Mouse (Mus musculus): ENCODE data around the gene Qser1.
"Not testable (repeated sequence)": the region's sequence is repeated elsewhere in the genome, so short reads cannot be mapped to it uniquely, and the experiment has no call there.

Qser1 gene

DNA sequence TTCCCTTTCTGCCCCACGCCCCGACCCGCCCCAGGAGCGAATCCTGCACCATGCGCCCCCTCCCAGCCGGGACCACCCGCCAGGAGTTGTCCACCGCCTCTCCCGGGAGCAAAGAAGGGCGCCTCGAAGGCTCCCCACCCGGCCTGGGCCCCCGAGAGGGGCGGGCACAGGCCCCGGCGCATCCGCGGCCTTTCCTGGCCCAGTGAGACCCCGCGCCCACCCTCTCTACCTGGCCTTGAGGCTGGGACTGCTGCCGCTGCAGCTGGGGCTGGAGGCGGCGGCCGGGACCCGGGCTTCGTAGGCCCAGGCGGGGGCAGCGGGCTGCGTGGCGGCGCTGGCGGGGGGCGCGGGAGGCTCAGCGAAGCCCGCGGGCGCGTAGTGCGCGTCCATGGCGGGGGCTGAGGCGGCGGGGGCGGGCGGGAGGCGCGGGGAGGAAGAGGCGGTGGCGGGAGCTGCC is at the start of gene Qser1:
Gene Qser1 (minus strand): TSS at position 390 of the 457 bp plus-strand sequence.
- DNase-seq (ENCODE audit: extremely low spot score, low read depth, low spot score): no peak

DNA sequence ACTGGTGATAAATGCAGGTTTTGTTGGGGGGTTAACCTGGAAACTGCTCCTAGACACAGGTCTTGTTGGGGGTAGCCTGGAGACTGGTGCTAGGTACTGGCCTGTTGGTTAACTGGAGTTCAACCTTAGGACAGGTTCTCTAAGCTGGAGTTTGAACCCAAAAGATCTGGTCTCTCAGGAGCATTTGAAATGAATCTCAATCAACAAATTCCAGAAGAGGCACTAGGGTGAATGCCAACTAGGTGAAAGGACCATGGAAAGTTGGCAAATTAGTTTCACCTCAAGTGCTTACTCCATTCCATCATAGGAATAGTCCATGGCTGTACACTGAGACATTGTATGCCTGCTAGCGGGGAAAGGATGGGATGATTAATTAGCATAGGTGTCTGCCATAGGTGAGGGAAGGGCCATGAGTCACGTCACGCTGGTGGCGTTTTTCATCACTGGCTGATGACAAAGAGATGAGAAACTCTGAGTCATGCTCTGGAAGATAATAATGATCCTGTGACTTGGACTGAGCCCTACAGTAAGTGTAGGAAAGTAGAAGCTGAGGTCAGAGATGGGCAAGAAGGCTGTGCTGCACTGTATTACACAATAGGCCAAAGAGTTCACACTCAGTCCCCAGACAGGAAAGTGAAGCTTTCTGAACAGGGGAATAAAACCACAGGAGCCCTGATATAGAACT is 47.8 kb upstream of the Qser1 start:
- no peak for DNase-seq (ENCODE audit: extremely low spot score, low read depth, low spot score)

DNA sequence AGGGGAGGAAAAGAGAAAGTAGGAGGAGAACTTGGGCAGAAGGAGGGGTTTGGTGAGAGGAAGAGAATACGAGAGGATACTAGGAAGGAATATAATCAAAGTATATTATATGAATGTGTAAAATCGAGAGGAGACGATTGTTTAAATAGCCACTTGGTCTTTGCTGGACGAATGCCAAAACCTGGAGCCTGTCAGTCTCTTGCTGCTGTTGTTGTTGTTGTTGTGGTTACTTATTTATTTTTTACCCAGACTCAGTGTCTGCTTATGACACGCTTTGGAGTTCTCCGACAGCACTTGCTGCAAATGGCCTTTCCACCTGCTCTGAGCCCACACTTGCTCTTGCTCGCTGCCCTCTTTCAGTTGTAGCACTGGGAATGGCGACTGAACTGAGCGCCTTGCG is 43.9 kb upstream of the Qser1 start:
- DNase-seq (ENCODE audit: extremely low spot score, low read depth, low spot score): no peak

DNA sequence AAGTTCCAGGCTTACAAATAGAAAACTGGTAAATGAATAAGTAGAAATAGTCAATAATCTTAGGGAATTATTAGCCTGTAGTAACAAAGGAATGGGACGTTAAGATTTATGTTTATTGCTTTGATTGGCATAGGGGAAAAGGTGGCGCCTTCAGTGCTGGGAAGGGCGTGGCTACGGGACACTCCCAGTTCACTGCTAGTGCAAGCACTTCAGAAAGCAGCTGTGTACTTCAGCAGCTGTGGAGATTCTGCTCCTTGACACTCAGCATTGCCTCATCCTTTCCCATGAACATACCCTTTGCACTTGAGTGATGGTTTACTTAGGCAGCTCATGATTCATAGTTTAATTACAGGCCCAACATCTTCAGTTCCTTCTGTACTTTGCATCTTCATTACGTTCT is 42.5 kb upstream of the Qser1 start:
- no peak for DNase-seq (ENCODE audit: extremely low spot score, low read depth, low spot score)

DNA sequence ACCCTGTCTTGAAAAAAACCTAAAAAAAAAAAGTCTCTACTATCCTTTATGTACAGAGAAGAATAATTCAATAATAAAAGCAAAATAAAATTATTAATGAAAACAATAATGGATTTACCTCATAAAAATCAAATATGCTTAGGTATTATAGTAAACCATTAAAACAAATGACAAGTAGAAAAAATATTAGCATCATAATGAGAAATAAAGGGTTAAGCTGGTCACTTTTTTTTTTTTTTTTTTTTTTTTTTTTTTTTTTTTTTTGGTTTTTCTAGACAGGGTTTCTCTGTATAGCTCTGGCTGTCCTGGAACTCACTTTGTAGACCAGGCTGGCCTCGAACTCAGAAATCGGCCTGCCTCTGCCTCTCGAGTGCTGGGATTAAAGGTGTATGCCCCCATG is 41.5 kb upstream of the Qser1 start:
- DNase-seq (ENCODE audit: extremely low spot score, low read depth, low spot score): not testable (repeated sequence)

DNA sequence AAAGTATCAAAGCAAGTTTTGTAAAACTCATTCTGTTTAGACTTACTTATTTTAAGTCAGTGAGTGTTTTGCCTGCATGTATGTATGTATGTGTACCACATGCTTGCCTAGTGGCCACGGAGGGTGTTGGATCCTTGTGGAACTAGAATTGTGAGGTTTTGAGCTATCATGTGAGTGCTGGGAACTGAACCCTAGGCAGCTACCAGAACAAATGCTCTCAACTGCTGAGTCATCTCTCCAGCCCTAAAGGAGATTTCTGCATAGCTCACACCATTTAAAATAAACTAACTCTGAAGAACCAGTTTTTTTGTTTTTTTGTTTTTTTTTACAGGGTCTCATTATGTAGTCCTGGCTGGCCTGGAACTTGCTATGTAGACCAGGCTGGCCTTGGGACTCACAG is 39.7 kb upstream of the Qser1 start:
- no peak for DNase-seq (ENCODE audit: extremely low spot score, low read depth, low spot score)

DNA sequence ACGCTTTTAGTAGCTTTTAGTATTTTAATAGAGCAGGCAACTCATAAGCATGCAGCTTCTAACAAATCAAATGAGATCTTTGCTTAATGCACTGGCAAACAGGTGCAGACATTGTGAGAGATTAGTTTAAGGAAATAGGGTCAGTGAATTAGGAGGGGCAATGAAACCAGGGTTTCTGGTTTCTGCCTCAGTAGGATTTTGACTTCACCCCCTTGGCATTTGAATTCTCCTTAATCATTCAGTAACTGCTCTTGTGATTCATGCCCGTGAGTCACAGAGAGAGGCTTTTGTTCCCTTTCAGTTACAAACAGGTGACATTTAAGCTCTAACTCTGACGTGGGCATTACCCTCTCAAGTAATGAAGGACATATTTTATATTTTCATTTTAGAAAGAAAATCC is 39.2 kb upstream of the Qser1 start:
- DNase-seq (ENCODE audit: extremely low spot score, low read depth, low spot score): no peak

DNA sequence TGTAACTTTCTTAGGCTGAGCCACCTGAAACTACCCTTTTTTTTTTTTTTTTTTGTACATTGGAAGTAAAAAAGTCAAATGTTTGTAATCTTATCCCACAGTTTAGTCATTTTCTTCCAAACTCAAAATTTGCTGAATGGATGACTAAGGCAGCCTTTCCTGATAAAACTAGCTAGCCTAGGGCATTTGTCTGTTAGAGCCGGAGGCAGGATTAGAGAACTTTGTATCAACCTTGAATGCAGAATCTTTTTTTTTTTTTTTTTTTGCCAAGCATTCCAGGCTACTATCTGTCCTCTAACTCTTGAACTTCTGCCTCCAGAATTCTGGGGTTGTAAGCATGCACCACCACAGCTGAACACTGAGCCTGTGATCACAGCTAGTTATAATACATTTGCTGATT is 38.3 kb upstream of the Qser1 start:
- DNase-seq (ENCODE audit: extremely low spot score, low read depth, low spot score): no peak

DNA sequence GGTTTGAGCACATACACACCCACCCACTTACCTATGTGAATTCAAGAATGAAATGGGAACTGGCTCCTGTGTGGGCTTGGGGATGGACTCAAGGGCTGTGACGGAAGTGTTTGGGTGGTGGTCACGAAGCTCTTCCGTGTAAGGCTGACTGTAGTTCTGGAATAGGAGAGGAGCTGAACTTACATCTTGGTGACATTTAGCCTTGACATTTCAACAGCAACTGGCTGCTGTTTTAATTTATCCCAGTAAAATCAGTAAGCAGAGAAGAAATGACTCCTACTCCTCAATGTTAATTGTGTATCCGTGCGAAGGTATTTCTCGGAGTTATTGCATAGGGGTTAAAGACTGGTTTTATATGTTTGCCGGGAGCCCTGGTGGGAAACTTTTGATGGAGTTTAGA is 36.0 kb upstream of the Qser1 start:
- no peak for DNase-seq (ENCODE audit: extremely low spot score, low read depth, low spot score)

DNA sequence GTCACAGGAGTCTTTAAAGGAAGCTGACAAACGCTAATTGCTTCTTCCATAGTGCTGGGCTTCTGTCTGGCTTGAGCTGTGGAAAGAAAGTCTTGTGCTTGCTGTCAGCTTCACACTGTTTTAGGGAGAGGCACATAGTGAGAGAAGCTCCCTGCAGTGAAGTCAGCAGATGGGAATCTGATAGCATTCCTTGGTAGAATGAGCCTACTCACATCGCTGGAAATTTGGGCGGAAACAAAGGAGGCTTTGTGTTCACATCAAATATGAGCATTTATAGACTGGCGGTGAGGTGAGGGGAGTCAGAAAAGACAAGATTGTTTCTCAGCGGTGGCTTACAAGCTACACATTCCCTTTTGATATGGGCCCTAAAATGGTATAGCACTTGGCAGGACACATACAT is 35.1 kb upstream of the Qser1 start:
- no peak for DNase-seq (ENCODE audit: extremely low spot score, low read depth, low spot score)

DNA sequence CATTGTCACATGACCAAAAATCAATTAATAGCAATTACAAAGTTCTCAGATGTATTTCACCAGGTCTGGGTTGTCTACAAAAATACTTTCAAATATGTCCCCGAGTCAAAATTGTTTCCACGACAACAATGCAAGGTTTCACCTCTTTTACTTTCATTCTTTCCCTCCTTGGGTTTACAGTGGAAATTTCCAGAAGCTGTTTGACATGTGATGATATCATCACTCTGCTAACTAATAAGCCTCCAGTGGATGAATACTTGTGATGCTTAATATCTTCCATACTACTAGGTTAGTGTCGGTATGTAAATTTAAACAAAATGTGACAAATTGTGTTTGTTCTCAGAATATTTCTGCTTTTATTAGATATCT is 33.4 kb upstream of the Qser1 start:
- DNase-seq (ENCODE audit: extremely low spot score, low read depth, low spot score): no peak

DNA sequence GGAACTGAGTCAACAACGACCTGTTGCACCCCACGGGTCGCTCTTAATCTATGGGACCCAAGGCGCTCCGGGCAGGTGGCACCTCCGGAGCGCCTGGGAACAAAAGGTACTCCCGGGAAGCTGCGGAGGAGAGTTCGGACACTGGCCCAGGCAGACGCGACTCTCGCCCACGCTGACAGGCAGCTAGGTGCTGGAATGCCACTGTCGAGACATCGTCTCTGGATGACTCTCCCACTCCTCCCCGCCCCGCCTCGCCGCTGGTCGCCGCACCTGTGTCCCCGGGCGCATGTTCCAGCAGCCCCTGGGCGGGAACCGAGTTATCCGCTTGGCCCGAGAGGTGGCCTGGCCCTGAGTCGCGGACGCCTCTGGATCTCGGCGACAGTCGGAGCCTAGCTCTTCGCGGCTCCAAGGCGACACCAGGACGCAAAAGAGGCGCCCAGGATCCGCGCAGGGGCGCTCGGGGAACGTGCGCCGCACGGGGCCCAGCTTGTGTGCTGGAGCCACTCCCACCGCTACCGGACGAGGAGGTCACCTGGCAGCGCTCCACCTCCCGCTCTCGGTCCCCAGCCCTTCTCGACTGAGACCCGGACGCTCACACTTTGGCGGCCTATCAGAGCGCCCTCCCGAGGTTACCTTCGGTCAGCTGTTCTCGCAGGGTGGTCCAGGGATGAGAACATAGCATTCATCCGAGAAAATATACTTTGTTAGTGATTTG is 32.9 kb upstream of the Qser1 start, which contains the start of gene Prrg4:
Gene Prrg4 (minus strand): TSS at position 601 of the 715 bp plus-strand sequence.
- DNase-seq (ENCODE audit: extremely low spot score, low read depth, low spot score): no peak

DNA sequence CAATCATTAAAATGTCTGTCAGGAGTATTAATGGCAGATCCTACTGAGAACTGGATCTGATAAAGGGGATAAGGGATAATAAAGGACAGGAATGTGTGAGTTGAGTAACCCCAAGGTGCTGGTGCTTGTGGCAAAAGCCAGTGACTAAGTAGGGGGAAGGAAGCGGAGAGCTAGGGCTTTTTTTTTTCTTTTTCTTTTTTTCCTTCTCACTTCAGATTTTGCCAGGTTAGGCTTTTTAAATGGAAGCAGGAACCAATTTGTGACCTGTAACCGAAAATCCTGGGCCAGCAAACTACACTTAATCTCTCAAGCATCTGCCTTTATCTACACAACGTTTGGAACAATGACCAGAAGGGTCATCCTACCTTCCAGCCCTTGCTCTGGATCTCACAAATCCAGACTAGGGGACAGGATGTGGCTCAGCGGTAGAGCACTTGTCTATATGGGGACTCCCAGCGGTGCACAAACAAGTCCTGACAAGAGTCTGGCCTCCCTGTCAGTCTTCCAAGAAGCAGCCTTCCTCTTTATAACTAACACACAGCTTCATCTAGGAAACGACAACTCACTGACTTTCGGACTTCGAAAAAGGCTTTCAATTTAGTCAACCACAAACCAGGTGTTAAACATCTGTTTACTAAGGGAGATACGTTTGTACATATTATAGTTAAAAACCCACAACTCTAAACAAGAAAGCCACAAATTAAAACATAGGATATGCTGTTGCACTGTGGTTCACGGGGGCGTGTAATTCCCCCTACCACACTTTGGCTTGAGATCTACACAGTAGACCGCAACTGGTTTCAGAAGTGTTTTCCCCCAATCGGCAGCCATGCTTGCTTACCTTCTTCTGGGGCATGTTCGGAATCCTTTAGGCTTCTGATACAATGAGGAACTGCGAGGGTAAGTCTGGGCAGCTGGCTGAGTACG is 31.9 kb upstream of the Qser1 start:
- DNase-seq (ENCODE audit: extremely low spot score, low read depth, low spot score): no peak

DNA sequence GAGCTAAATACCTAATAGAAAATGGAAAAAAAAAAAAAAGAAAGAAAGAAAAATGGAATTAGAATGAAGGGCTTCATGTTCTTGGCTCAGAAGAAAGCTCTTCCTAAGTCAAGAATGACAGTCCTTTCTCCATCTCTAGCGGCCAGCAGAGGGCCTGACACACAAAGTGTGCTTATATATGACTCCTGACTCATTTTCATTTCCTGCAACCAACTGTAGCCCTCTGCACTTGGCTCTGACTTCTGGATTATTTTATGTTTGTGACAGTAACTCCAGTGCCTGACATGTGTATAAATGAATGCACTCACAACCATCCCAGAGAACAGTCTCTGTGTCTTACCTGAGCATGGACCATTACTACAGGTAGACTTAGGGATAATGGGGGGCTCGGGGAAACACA is 31.1 kb upstream of the Qser1 start:
- DNase-seq (ENCODE audit: extremely low spot score, low read depth, low spot score): no peak

DNA sequence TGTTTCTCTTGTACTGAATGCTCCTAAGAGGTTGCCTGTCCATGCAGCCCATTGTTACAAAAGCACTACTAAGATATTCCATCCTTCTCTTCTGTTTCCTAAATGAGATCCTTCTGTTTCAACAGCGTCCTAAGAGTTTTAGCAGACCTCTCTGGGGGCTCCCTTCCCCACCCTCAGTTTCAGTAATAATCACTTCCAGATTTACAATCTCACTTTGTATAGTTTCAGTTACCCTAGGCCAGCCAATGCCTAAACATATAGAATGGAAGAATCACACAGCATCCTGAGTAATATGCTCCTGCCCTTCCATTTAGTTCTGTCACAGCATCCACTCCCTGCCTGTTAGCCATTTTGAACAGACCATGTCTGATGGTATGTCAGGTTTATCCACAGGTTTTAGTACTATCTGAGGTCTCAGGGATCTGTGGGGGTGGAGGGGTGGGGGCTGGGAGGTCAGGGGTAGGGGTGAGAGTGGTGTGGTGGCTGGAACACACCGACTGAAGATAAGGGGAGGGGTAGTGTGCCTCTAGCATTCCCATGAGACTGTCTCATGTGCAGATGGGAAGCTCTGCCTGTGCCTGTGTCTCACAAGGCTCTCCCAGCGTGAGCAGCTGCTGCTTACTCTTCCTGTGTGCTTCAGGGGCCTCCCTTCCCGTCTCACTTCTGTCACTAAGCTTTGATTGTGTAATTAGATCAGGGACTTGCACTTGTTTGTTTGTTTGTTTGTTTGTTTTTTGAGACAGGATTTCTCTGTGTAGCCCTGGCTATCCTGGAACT is 30.3 kb upstream of the Qser1 start:
- no peak for DNase-seq (ENCODE audit: extremely low spot score, low read depth, low spot score)

DNA sequence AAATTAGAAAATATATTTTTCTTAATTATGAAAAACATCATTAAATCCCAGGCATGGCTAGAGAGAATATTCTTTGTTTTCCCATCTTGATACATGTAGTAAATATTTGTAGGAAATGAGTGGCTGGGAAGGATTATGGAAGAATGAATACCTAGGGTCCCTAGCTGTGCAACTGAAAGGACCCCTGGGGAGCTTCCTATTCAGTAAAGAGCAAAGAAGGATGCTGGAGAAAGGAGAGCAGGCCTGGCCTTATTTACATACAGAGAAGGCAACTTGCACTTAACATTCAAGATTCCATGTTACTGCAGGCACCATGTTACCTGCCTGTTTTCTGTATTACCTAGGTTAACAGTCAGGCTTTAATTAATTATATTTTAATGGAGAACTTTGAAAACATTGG is 26.0 kb upstream of the Qser1 start:
- no peak for DNase-seq (ENCODE audit: extremely low spot score, low read depth, low spot score)

DNA sequence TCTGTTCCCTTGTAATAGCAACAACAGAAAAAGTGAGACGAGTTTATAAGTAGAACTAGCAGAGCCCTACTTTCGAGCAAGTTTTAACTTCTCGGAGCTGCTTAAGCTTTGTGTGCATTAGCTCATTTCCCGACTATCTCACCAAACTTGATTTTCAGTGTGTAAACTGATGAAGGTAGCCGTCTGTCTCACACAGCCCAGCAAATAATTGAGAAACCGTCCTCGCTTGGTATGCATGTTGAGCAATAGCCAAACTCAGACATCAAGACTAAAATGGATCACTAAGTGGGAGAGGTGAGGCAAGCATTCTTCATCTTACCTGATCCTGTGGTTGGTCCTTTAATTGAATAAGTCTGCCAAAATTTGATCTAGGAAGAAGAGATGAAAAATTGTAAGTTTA is 25.2 kb upstream of the Qser1 start:
- DNase-seq (ENCODE audit: extremely low spot score, low read depth, low spot score): no peak

DNA sequence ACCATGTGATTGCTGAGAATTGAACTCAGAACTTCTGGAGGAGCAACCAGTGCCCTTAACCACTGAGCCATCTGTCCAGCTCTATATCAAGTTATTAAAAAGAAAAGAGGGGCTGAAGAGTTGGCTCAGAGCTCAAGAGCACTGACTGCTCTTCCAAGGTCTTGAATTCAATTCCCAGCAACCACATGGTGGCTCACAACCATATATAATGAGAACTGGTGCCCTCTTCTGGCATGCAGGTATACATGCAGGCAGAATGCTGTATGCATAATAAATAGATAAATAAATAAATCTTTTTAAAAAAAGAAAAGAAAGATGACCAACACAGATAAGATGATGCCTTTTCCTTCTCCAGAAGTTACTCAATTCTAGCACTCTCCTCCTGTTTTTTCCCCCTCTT is 24.4 kb upstream of the Qser1 start:
- DNase-seq (ENCODE audit: extremely low spot score, low read depth, low spot score): no peak

DNA sequence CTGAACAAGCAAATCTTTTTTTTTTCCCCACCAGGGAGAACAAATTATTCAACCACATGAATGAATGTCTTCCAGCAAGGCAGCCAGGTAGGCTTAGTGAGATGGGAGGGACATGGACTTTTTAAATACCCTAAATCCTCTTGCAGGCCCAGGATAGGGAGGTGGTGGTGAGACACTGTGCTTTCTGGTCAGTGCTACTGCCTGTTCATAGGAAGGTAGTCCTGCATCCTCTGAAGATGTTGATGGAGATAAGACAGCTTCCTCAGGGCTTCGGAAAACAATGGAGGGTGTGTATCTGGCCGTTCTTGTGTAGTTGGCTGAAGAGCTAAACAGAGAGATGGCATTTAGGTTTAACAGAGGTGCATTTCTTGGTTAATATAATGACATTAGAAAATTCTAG is 15.9 kb upstream of the Qser1 start:
- DNase-seq (ENCODE audit: extremely low spot score, low read depth, low spot score): no peak

DNA sequence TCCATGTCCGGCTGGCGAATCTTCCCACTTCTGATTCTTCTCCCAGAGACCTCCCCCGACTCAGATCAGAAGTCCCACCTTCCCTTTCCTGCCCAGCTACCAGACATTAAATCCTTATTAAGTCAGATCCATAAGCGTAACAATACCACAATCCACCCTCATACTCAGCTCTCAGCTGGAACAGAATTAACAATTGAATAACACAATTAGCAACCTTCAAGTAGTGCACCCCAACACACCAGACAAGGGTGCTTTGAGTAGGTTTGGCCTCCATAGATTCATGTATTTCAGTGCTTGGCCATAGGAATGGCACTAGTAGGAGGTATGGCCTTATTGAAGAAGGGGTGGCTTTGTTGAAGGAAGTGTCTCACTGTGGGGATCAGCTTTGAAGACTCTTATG is 9.6 kb upstream of the Qser1 start:
- DNase-seq (ENCODE audit: extremely low spot score, low read depth, low spot score): no peak

DNA sequence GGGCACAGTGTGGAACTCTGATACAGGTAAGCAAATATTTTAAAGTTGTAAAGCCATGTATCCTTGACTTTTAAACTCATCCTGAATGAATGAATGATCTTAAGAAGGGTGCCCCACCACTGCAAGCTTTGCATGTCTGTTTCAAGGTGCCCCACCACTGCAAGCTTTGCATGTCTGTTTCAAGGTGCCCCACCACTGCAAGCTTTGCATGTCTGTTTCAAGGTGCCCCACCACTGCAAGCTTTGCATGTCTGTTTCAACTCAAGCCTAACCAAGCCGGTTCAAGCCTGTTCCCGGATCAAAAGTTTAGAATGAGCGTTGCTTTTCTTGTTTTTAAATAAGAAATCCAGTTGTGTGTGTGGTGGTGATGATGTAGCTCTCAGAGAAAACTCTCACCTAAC is 2.2 kb upstream of the Qser1 start:
- DNase-seq (ENCODE audit: extremely low spot score, low read depth, low spot score): not testable (repeated sequence)
